Mouse (Mus musculus) midbrain, embryonic 10.5 days (tissue): ENCODE measurements around the gene Bfar. TPM values are rescaled to one million over a fixed set of nuclear protein-coding genes. Genes with fewer than 3 reads are reported as not detected.

ENCODE experiments used
- polyA plus RNA-seq: library from polyadenylated mRNA; unstranded; fragments of >200 nt; fragmentation: Nextera tagmentation; extraction: Ambion mirVana; gene quantifications from 2 replicates; pipeline ENCODE4 v1.2.1, GENCODE M21; 2016

Gene Bfar
- polyA plus RNA-seq, 1 experiment from 2014 or later: 38.8 TPM

Other genes starting within 250 kb of the Bfar start
- gene Parn, start 3.7 kb upstream of the Bfar start, polyA plus RNA-seq: 45.7 and 47.2 TPM in 2 replicates
- gene 3110001I22Rik, start 71 bp downstream of the Bfar start, polyA plus RNA-seq: 8.5 and 9.6 TPM in 2 replicates
- gene Pla2g10, start 59.1 kb downstream of the Bfar start, polyA plus RNA-seq: 0.14 TPM in 1 of 2 replicates, not detected in the other
- 101 and 114 TPM in 2 replicates for gene Rrn3, start 108.8 kb downstream of the Bfar start, polyA plus RNA-seq
- gene Ntan1, start 147.0 kb downstream of the Bfar start, polyA plus RNA-seq: 129 and 145 TPM in 2 replicates
- gene Pdxdc1, start 231.3 kb downstream of the Bfar start, polyA plus RNA-seq: 63.5 and 71.2 TPM in 2 replicates
- 2.9 and 3.2 TPM in 2 replicates for gene Mpv17l, start 231.3 kb downstream of the Bfar start, polyA plus RNA-seq